Mouse (Mus musculus): Measurements from ENCODE around the gene Cdh23. TPM values are rescaled to one million over a fixed set of nuclear protein-coding genes. Genes with fewer than 3 reads are reported as not detected.

Cdh23 gene
- polyA plus RNA-seq, 1 experiment = not detected

- Histone ChIP-seq H3K4me1 (ENCODE audit: control insufficient read depth, insufficient read depth, low read length) (peaks cover 63% of the 10 kb centered on the region), H3K4me3 (ENCODE audit: insufficient read depth, low read length) (peak overlapping the region; percentile 26), H3K27ac (ENCODE audit: insufficient read depth, low read depth, low read length) (peak overlapping the region; percentile 54)
- TF ChIP-seq CTCF (IDR thresholded peaks at IDR 0.05; ENCODE audit: low read depth, low read length) (no peak), POLR2A (IDR thresholded peaks at IDR 0.05; ENCODE audit: borderline replicate concordance, low read depth, low read length) (no peak)
Measured at GRCm38 (mm10) chr10:60287726-60288125, 408.6 kb downstream of the Cdh23 start.

GRCm38 (mm10) chr10:60287161-60287560, 409.1 kb downstream of the Cdh23 start:
- H3K4me1 ChIP-seq (ENCODE audit: control insufficient read depth, insufficient read depth, low read length) = peaks cover 63% of the 10 kb centered on the region
- peak overlapping the region; percentile 26 for H3K4me3 ChIP-seq (ENCODE audit: insufficient read depth, low read length)
- 0 out of 2 replicates have a peak, but pooled peaks have one; percentile 23 for TF ChIP-seq POLR2A (IDR thresholded peaks at IDR 0.05; ENCODE audit: borderline replicate concordance, low read depth, low read length)
- TF ChIP-seq CTCF (IDR thresholded peaks at IDR 0.05; ENCODE audit: low read depth, low read length) = 0 out of 2 replicates have a peak, but pooled peaks have one; percentile 15
- peak overlapping the region; percentile 54 for H3K27ac ChIP-seq (ENCODE audit: insufficient read depth, low read depth, low read length)

DNA sequence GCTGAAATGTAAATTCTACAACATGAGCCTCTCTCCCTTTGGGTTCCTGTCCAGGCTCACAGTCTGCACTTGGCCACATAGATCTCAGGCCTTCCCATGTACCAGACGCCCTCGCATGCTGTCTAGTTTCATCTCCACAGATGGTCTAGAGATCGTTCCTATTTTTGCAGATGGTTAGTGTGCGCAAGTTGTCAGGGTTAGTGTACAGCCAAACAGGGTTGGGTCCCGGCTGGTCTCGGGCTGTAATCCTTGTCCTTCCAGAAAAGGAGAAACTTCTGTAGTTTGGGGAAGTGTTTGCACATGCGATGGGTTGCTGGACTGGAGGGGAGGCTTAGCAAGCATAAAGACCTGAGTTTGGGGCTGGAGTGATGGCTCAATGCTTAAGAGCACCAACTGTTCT, 409.7 kb downstream of the Cdh23 start:
- TF ChIP-seq POLR2A (IDR thresholded peaks at IDR 0.05; ENCODE audit: borderline replicate concordance, low read depth, low read length) = no peak
- H3K27ac ChIP-seq (ENCODE audit: insufficient read depth, low read depth, low read length) = peak overlapping the region; percentile 98
- peak overlapping the region; percentile 96 for H3K4me3 ChIP-seq (ENCODE audit: insufficient read depth, low read length)
- peaks cover 63% of the 10 kb centered on the region for H3K4me1 ChIP-seq (ENCODE audit: control insufficient read depth, insufficient read depth, low read length)

GRCm38 (mm10) chr10:60285676-60286372, 410.5 kb downstream of the Cdh23 start:
- peaks cover 63% of the 10 kb centered on the region for H3K4me1 ChIP-seq (ENCODE audit: control insufficient read depth, insufficient read depth, low read length)

DNA sequence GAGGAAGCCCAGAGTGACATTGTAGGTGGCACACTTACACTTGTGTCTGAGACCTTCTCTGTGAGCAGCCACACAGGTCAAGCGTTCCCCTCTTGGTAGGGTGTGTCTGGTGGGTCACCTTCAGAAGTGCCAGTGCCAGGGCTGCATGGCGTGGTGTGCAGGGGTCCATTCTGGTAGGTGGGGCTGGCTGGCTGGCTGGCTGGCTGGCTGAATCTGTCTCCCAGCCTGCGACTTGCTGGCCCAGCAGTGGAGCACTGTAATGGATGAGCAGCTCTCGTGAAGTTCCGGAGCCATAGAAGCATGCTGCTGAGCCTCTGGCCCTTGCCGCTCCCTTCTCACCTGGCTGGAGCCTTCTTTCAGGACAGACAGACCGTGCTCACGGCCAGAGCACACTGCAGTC, 411.1 kb downstream of the Cdh23 start:
- Histone ChIP-seq H3K4me1 (ENCODE audit: control insufficient read depth, insufficient read depth, low read length) (peaks cover 58% of the 10 kb centered on the region), H3K4me3 (ENCODE audit: insufficient read depth, low read length) (peak overlapping the region; percentile 96), H3K27ac (ENCODE audit: insufficient read depth, low read depth, low read length) (peak overlapping the region; percentile 98)
- TF ChIP-seq CTCF (IDR thresholded peaks at IDR 0.05; ENCODE audit: low read depth, low read length) = no peak
- no peak for TF ChIP-seq POLR2A (IDR thresholded peaks at IDR 0.05; ENCODE audit: borderline replicate concordance, low read depth, low read length)

More at GRCm38 (mm10) chr10:60285676-60286372, 410.5 kb downstream of the Cdh23 start:
- Histone ChIP-seq H3K27ac (ENCODE audit: insufficient read depth, low read depth, low read length) (peak overlapping the region; percentile 98), H3K4me3 (ENCODE audit: insufficient read depth, low read length) (peak overlapping the region; percentile 96)
- TF ChIP-seq POLR2A (IDR thresholded peaks at IDR 0.05; ENCODE audit: borderline replicate concordance, low read depth, low read length) (no peak), CTCF (IDR thresholded peaks at IDR 0.05; ENCODE audit: low read depth, low read length) (no peak)

DNA sequence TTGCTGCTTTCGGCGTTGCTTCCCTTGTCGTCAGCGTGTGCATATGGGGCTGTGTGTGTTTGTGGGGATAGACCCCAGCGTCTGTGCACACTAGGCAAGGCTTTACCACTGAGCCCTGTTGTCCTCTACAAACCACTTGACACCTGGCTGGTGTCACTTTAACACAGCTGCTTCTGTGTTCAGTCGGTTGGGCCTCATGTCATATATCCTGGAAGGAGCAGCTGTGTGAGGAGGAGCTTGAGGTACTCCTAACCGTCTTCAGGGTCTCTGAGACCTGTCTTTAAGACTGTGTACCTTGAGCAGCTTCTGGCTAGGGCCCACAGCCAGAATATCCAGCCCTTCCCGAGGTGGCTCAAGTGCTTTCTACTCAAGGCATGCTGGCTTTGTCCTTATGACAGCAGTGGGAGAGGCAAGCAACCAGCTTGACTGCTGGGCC, 411.6 kb downstream of the Cdh23 start:
- peak overlapping the region; percentile 98 for H3K27ac ChIP-seq (ENCODE audit: insufficient read depth, low read depth, low read length)
- peak overlapping the region; percentile 96 for H3K4me3 ChIP-seq (ENCODE audit: insufficient read depth, low read length)
- H3K4me1 ChIP-seq (ENCODE audit: control insufficient read depth, insufficient read depth, low read length) = peaks cover 54% of the 10 kb centered on the region
- TF ChIP-seq CTCF (IDR thresholded peaks at IDR 0.05; ENCODE audit: low read depth, low read length) (no peak), POLR2A (IDR thresholded peaks at IDR 0.05; ENCODE audit: borderline replicate concordance, low read depth, low read length) (no peak)

GRCm38 (mm10) chr10:60284248-60284647, 412.0 kb downstream of the Cdh23 start:
- TF ChIP-seq POLR2A (IDR thresholded peaks at IDR 0.05; ENCODE audit: borderline replicate concordance, low read depth, low read length) (no peak), CTCF (IDR thresholded peaks at IDR 0.05; ENCODE audit: low read depth, low read length) (no peak)
- H3K4me3 ChIP-seq (ENCODE audit: insufficient read depth, low read length) = peak overlapping the region; percentile 96

GRCm38 (mm10) chr10:60282116-60283014, 413.9 kb downstream of the Cdh23 start:
- Histone ChIP-seq H3K4me1 (ENCODE audit: control insufficient read depth, insufficient read depth, low read length) (peaks cover 33% of the 10 kb centered on the region), H3K27ac (ENCODE audit: insufficient read depth, low read depth, low read length) (peak overlapping the region; percentile 98), H3K4me3 (ENCODE audit: insufficient read depth, low read length) (peak overlapping the region; percentile 96)
- no peak for TF ChIP-seq CTCF (IDR thresholded peaks at IDR 0.05; ENCODE audit: low read depth, low read length)
- no peak for TF ChIP-seq POLR2A (IDR thresholded peaks at IDR 0.05; ENCODE audit: borderline replicate concordance, low read depth, low read length)

More at GRCm38 (mm10) chr10:60284248-60284647, 412.0 kb downstream of the Cdh23 start:
- Histone ChIP-seq H3K4me1 (ENCODE audit: control insufficient read depth, insufficient read depth, low read length) (peaks cover 50% of the 10 kb centered on the region), H3K27ac (ENCODE audit: insufficient read depth, low read depth, low read length) (peak overlapping the region; percentile 98)

DNA sequence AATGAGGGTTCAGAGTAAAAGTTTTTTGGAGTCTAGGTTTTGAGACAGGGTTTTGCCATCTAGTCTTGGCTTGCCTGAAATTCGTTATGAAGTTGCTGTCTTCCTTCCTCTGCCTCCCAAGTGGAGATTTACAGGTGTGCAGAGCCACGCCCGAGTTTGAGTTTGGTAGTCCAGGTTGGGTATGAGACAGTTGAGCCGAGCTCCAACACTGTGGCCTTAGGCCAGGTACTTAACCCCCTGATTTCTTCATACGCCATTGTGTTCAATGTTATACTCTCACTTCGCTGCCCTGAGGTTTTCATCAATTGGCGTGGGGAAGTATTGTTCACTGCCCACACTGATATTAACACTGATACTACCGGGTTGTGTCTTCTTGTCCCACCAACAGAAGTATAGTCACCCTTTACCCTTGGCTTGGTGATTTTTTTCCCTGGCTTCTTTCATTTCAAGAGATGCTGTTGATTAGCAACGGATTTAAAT, 414.7 kb downstream of the Cdh23 start:
- peaks cover 34% of the 10 kb centered on the region for H3K4me1 ChIP-seq (ENCODE audit: control insufficient read depth, insufficient read depth, low read length)
- peak overlapping the region; percentile 98 for H3K27ac ChIP-seq (ENCODE audit: insufficient read depth, low read depth, low read length)
- no peak for TF ChIP-seq CTCF (IDR thresholded peaks at IDR 0.05; ENCODE audit: low read depth, low read length)
- TF ChIP-seq POLR2A (IDR thresholded peaks at IDR 0.05; ENCODE audit: borderline replicate concordance, low read depth, low read length) = no peak
- H3K4me3 ChIP-seq (ENCODE audit: insufficient read depth, low read length) = peak overlapping the region; percentile 96

Measured in bone marrow macrophage, adult 2 months (primary cell).